Mouse (Mus musculus) neural tube, embryonic 15.5 days (tissue): ENCODE measurements around the gene Pth2. TPM values are rescaled to one million over a fixed set of nuclear protein-coding genes. Genes with fewer than 3 reads are reported as not detected.
"Not testable (repeated sequence)": the region's sequence is repeated elsewhere in the genome, so short reads cannot be mapped to it uniquely, and the experiment has no call there.

ENCODE experiments used
- ATAC-seq: fragments of 200-750 bp; cut with Nextera tagmentation; 2 replicates; pipeline ENCODE4 v1.8.0; 2017; ENCODE audit warnings: mild to moderate bottlenecking, moderate TSS enrichment, moderate library complexity; ENCODE audit not compliant: low FRiP score
- H3K27ac ChIP-seq: fragments of 300-500 bp; sonication (generic); replicated peaks from 2 replicates; pipeline ENCODE4 v1.5.1; 2015; ENCODE audit warnings: mild to moderate bottlenecking, inconsistent platforms
- H3K27me3 ChIP-seq: fragments of 300-500 bp; sonication (generic); replicated peaks from 2 replicates; pipeline ENCODE4 v1.6.1; 2015; ENCODE audit warnings: inconsistent platforms
- H3K36me3 ChIP-seq: fragments of 300-500 bp; sonication (generic); 2 replicates; pipeline ENCODE4 v1.6.1; 2015; ENCODE audit warnings: inconsistent platforms
- H3K4me1 ChIP-seq: fragments of 300-500 bp; sonication (generic); 2 replicates; pipeline ENCODE4 v1.6.1; 2015; ENCODE audit warnings: inconsistent platforms
- H3K4me2 ChIP-seq: fragments of 300-500 bp; sonication (generic); 2 replicates; pipeline ENCODE4 v1.6.1; 2015; ENCODE audit warnings: inconsistent platforms, mild to moderate bottlenecking, moderate library complexity
- H3K4me3 ChIP-seq: fragments of 300-500 bp; sonication (generic); replicated peaks from 2 replicates; pipeline ENCODE4 v1.5.1; 2015; ENCODE audit warnings: mild to moderate bottlenecking, inconsistent platforms
- H3K9ac ChIP-seq: fragments of 300-500 bp; sonication (generic); replicated peaks from 2 replicates; pipeline ENCODE4 v1.6.1; 2015; ENCODE audit warnings: mild to moderate bottlenecking, inconsistent platforms
- H3K9me3 ChIP-seq: fragments of 300-500 bp; sonication (generic); replicated peaks from 2 replicates; pipeline ENCODE4 v1.6.1; 2016; ENCODE audit warnings: inconsistent platforms
- WGBS: fragments of 180-500 bp; shearing (Covaris S2); methylation state at CpG from one replicate; pipeline ENCODE4 v1.1.7; 2015; ENCODE audit warnings: mixed read lengths; 5-methylcytosine and 5-hydroxymethylcytosine counted together
- polyA plus RNA-seq: library from polyadenylated mRNA; unstranded; fragments of >200 nt; fragmentation: Nextera tagmentation; extraction: Ambion mirVana; gene quantifications from 2 replicates; pipeline ENCODE4 v1.2.1, GENCODE M21; 2015

Pth2 gene
- polyA plus RNA-seq, 1 experiment from 2014 or later, result not detected

DNA sequence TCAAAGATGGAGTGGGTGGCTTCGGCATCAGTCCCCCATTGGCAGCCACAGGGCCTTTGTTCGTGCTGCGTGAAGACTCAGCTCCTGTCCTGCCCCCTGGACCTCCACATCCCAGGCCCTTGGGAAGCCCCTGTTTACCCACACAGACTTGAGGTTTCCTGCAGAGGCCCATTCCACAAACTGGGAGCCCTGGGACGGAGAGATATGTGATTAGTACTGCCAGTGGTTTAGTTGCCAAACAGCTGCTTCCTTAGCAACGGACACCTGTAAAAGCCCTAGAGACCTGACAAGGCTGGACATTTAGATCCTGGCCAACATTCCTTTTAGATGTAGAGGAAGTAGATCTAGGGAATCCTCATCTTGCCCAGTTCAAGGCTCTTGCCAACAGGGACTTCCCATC lies 38.9 kb upstream of the Pth2 start:
- Histone ChIP-seq H3K4me3 (no peak overlapping the region), H3K27ac (no peak overlapping the region), H3K27me3 (peaks cover 5% of the 10 kb centered on the region; the same call in 1 of the 2 replicates), H3K9ac (no peak overlapping the region), H3K36me3 (0 out of 2 replicates have a peak, but pooled peaks cover 3% of the 10 kb centered on the region), H3K4me2 (no peak overlapping the region), H3K4me1 (no peaks in the 10 kb centered on the region), H3K9me3 (no peaks in the 10 kb centered on the region)
- WGBS, result 91% methylated on average over 5 of the region's 5 CpGs
- no peak for ATAC-seq

DNA sequence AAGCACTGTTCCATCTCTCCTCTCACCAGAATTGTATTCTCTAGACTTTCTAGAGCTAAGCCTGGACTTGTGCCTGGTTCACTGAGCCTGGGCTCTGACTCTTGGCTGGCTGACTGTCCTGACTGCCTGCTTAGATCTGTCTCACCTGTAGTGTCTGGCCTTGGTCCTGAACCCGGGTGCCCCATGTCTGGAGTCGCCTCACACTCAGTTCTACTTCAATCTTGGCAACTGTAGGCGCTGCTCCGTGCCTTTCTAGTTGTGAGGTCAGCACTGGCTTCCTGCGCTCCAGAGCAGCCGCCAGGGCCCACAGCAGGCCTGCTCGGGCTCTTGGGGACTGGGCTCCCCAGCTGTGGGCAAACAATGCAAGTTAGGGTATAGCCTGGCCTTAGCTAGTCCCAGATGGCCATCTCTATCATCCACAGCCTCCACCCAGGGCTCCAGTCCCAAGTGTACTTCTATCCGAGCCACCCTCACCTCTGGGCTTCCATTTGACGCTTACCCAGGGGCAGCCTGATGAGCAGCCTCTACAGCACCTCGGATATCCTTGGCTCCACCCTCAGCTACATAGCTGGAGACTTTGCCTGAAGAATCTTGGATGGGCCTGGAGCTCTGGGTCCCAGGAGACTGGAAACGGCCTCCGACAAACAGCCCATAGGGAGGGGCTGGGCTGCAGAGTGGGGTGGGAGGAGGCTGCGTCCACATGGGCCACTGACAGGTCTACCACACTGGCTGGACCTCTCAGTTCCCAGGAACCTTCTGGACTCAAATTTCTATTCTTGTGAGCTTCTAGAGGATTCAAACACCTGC lies 36.2 kb upstream of the Pth2 start:
- Histone ChIP-seq H3K9ac (no peak overlapping the region), H3K9me3 (no peaks in the 10 kb centered on the region), H3K4me2 (no peak overlapping the region), H3K4me3 (no peak overlapping the region), H3K27ac (no peak overlapping the region), H3K36me3 (0 out of 2 replicates have a peak, but pooled peaks cover 3% of the 10 kb centered on the region), H3K27me3 (no peaks in the 10 kb centered on the region), H3K4me1 (no peaks in the 10 kb centered on the region)
- ATAC-seq, result no peak
- 90% methylated on average over 13 of the region's 13 CpGs for WGBS

DNA sequence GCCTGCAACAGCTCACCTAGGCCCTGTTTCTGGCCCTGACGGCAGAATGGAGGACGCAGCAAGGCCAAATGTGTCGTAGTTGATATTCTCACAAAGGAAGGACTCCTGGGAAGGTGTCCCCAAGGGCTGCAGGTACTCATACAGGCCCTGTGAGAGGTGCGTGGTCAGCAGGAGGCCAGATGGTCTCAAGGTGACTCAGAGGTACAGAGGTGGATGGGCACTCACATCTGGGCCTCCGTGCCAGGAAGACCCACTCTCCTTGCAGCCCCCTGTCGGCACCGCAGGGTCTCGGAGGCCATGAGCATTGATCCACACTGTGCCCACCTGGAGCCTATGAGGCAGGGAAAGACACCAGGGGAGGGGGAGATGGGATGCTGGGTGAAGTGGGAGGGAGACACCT lies 35.3 kb upstream of the Pth2 start:
- Histone ChIP-seq H3K36me3 (0 out of 2 replicates have a peak, but pooled peaks cover 3% of the 10 kb centered on the region), H3K27ac (no peak overlapping the region), H3K4me2 (no peak overlapping the region), H3K9me3 (no peaks in the 10 kb centered on the region), H3K4me3 (no peak overlapping the region), H3K9ac (no peak overlapping the region), H3K4me1 (no peaks in the 10 kb centered on the region), H3K27me3 (no peaks in the 10 kb centered on the region)
- WGBS, result 97% methylated on average over 8 of the region's 8 CpGs
- no peak for ATAC-seq

DNA sequence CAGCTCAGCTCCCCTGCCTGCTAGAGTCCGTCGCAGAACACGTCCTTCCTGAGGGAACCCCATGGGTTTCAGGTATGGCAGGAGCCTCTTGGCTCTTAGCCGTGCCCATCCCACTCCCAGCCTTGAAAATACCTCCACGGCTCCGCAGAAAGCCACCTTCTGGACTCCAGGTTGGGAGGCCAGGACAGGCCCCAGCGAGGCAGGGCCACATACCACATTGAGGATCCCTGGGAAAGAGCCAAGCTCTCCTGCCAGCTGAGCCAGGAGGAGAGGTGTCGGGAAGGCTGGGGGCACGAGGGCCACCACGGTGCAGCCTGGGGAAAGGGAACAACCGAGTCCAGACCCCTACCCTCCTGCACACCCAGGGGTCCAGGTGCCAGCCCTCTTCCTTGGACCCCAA lies 33.5 kb upstream of the Pth2 start:
- 0 out of 2 replicates have a peak, but pooled peaks cover 3% of the 10 kb centered on the region for H3K36me3 ChIP-seq
- H3K27ac ChIP-seq, result no peak overlapping the region
- no peak overlapping the region for H3K4me3 ChIP-seq
- no peak overlapping the region for H3K9ac ChIP-seq
- no peaks in the 10 kb centered on the region for H3K27me3 ChIP-seq
- H3K4me2 ChIP-seq, result no peak overlapping the region
- H3K4me1 ChIP-seq, result 0 out of 2 replicates have a peak, but pooled peaks cover 7% of the 10 kb centered on the region
- no peaks in the 10 kb centered on the region for H3K9me3 ChIP-seq
- no peak for ATAC-seq
- 95% methylated on average over 11 of the region's 11 CpGs for WGBS

DNA sequence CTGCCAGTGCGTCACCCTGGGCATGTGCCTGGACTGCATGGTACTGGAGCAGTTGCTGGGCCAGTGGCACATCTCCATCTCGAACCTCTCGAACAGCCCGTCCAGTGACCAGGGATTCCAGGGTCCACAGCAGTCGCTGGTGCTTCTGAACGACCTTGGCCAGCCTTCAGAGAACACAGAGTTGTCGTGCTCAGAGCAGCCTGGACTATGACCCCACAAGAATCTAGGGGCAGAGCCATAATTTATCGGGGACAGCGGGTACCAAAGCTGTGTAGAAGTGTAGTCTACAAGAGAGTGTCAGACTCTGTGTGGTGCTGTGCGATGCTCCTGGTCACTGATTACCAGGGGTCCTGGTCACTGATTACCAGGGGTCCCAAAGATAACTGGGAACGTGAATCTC lies 32.9 kb upstream of the Pth2 start:
- H3K27me3 ChIP-seq, result no peaks in the 10 kb centered on the region

DNA sequence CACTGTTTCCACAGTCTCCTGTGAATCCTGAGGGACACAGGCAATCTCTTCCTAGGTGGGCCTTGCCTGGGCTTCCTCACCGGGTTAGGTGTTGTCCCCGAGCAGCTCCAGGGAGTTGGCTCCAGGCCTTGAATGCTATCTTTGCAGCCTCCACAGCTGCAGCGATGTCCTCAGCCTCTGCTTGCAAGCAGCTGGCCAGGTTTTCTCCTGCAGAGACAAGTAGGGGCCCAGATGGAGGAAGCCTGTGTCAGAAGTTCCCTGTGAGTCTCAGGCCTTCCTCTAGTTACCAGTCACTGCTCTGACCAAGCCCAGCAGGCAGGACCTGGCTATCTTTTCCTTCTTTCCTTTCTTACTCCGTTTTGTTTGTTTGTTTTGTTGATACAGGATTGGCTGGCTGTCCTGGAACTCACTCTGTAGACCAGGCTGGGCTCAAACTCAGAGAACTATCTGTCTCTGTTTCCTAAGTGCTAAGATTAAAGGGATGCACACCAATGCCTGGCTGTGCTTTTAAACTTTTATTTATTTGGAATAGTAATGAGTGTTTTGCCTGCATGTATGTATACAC lies 32.2 kb upstream of the Pth2 start:
- 71% methylated on average over 4 of the region's 4 CpGs for WGBS

More for the DNA sequence above, 32.9 kb upstream of the Pth2 start:
- Histone ChIP-seq H3K4me2 (no peak overlapping the region), H3K4me1 (0 out of 2 replicates have a peak, but pooled peaks cover 7% of the 10 kb centered on the region), H3K4me3 (no peak overlapping the region), H3K36me3 (0 out of 2 replicates have a peak, but pooled peaks cover 3% of the 10 kb centered on the region), H3K9ac (no peak overlapping the region), H3K9me3 (no peaks in the 10 kb centered on the region), H3K27ac (no peak overlapping the region)
- no peak for ATAC-seq
- WGBS, result 85% methylated on average over 11 of the region's 11 CpGs

DNA sequence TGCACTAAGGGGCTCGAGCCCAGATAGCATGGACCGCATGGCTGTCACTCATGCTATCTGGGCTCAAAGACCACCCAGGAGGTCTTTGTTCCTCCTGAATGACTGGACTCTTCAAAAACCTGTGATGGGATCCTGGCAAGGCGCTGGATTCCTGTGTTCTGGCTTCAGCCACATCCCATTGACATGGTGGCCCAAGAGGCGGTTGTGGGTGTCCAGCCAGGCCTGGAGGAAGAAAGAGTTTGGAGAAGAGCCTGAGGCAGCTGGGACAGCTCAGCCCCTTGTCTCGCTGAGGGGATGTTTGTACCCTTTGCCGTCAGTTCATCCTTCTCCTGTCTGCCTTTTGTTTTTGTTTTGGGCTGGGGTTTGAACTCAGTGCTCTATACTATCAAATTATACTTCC lies 31.2 kb upstream of the Pth2 start:
- H3K4me2 ChIP-seq, result no peak overlapping the region
- H3K4me1 ChIP-seq, result peaks cover 13% of the 10 kb centered on the region
- H3K9me3 ChIP-seq, result no peaks in the 10 kb centered on the region
- ATAC-seq, result no peak
- WGBS, result 36% methylated on average over 6 of the region's 6 CpGs
- H3K36me3 ChIP-seq, result no peaks in the 10 kb centered on the region
- no peaks in the 10 kb centered on the region for H3K27me3 ChIP-seq
- no peak overlapping the region for H3K9ac ChIP-seq
- H3K27ac ChIP-seq, result no peak overlapping the region
- H3K4me3 ChIP-seq, result no peak overlapping the region

More for the DNA sequence above, 32.2 kb upstream of the Pth2 start:
- Histone ChIP-seq H3K9me3 (no peaks in the 10 kb centered on the region), H3K27me3 (no peaks in the 10 kb centered on the region), H3K9ac (no peak overlapping the region), H3K36me3 (0 out of 2 replicates have a peak, but pooled peaks cover 3% of the 10 kb centered on the region), H3K4me3 (no peak overlapping the region), H3K4me2 (no peak overlapping the region), H3K4me1 (peaks cover 12% of the 10 kb centered on the region), H3K27ac (no peak overlapping the region)
- ATAC-seq, result no peak

DNA sequence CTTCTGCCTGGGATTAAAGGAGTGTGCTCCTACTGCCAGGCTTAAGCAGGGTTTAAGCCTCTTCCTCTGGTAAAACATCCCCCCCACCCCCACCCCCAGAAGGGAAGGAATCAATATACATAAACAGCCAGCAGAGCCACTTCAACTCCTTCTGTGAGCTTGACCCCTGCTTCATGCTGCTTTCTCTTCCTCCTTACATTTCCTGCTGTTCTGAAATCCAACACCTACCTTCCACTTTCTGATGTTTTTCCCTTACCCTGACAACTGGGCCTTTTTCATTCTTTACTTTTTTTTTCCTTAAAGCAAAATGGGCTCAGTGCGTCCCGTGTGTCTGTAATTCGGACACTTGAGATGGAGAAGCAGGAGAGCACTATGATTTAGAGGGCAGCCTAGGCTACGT lies 30.5 kb upstream of the Pth2 start:
- WGBS, result 71% methylated on average over 4 of the region's 4 CpGs
- Histone ChIP-seq H3K36me3 (no peaks in the 10 kb centered on the region), H3K9me3 (no peaks in the 10 kb centered on the region), H3K4me1 (peaks cover 21% of the 10 kb centered on the region), H3K4me3 (no peak overlapping the region), H3K4me2 (no peak overlapping the region), H3K27ac (no peak overlapping the region), H3K27me3 (no peaks in the 10 kb centered on the region), H3K9ac (no peak overlapping the region)
- ATAC-seq, result no peak

DNA sequence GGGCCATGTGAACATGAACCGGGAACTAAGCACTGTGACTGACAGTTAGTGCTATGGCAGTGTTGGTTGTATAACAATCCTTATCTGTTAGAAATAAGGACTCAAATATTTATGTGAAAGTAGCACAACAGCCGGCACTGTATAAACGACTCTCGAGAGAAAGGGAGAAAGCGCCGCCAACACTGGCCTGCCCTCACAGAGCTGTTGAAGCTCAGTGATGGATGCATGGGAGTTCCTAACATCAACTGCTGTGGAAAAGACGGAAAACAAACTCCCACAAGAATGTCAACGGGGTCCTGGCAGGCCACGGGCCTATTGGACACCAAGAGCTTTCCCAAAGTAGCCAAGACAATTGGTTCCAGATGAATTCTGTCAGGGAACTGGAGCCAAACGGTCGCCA lies 29.5 kb upstream of the Pth2 start:
- Histone ChIP-seq H3K4me1 (peaks cover 26% of the 10 kb centered on the region), H3K4me2 (no peak overlapping the region), H3K27ac (peak overlapping the region; percentile 28; the same call in 1 of the 2 replicates), H3K4me3 (no peak overlapping the region), H3K9me3 (no peaks in the 10 kb centered on the region), H3K36me3 (no peaks in the 10 kb centered on the region), H3K9ac (no peak overlapping the region; the same call in 1 of the 2 replicates), H3K27me3 (no peaks in the 10 kb centered on the region)
- WGBS, result 55% methylated on average over 11 of the region's 11 CpGs
- no peak for ATAC-seq

DNA sequence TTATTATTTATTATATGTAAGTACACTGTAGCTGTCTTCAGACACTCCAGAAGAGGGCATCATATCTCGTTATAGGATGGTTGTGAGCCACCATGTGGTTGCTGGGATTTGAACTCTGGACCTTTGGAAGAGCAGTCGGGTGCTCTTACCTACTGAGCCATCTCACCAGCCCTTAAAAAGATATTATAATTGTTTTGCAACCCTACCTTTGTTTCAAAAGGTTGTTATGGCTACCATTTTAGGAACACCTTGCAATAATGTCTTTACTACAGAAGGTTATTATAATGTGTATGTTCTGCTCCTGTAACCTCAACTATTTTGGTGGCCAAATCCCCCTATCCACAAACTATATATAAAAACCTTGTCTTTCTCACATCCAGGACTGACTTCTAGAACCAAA lies 27.7 kb upstream of the Pth2 start:
- not testable (repeated sequence) for H3K9ac ChIP-seq, H3K27me3 ChIP-seq, H3K27ac ChIP-seq, H3K9me3 ChIP-seq, H3K4me3 ChIP-seq, H3K4me2 ChIP-seq, ATAC-seq, H3K36me3 ChIP-seq
- 92% methylated on average over 2 of the region's 2 CpGs for WGBS
- H3K4me1 ChIP-seq, result peaks cover 26% of the 10 kb centered on the region

DNA sequence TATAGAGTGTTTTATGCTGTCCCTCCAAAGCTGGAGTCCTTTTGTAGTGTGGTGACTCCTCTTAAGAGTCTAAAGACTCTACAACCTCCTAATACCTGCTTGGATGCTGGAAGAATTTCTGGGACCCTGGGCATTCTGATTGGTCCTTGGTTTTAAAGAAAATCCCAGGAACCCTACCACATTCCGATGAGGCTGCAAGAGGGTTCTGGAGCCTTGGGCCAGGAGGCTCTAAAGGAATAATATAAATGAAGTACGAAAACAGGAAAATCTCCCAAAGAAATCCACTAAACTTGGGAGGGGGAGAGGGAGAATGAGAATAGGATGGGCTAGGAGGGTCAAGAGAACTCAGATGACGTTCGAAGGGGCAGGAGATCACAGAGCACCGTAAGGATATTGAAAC lies 27.2 kb upstream of the Pth2 start:
- 1% methylated on average over 5 of the region's 5 CpGs for WGBS
- peak; percentile 2 for ATAC-seq

More for the DNA sequence above, 27.2 kb upstream of the Pth2 start:
- H3K4me2 ChIP-seq, result peak overlapping the region; percentile 63
- H3K4me1 ChIP-seq, result peaks cover 26% of the 10 kb centered on the region
- H3K9me3 ChIP-seq, result no peaks in the 10 kb centered on the region
- peaks cover 12% of the 10 kb centered on the region; the same call in 1 of the 2 replicates for H3K36me3 ChIP-seq
- no peaks in the 10 kb centered on the region for H3K27me3 ChIP-seq
- peak overlapping the region; percentile 99 for H3K27ac ChIP-seq
- H3K9ac ChIP-seq, result peak overlapping the region; percentile 74
- H3K4me3 ChIP-seq, result peak overlapping the region; percentile 78
